Mouse (Mus musculus) c-Kit-negative CD71-positive TER-119-positive erythroid progenitor cells, embryonic 14.5 days (primary cell): ENCODE results near the gene Bicra.

ENCODE experiments used
- DNase-seq: peaks from one replicate; pipeline ENCODE4 v3.0.0-alpha.2; 2013; ENCODE audit warnings: low read depth, low spot score

Bicra gene

DNA sequence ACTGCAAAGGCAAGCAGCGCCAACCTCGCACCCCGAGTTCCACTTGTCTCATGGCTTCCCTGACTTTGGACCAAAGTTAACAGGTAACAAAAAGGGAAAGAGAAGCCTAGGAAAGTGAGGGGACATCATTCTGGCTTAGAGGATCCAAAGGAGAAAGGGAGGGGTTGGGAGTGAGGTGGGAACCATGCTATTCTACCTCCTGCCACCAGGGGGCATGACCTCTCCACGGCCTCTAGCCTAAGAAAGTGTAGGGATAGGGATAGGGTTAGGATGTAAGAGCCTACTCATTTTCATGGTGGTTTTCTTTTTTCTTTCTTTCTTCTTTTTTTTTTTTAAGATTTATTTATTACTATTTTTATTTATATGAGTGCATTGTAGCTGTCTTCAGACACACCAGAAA is 71.8 kb downstream of the Bicra start:
- DNase-seq: peak; percentile 45

DNA sequence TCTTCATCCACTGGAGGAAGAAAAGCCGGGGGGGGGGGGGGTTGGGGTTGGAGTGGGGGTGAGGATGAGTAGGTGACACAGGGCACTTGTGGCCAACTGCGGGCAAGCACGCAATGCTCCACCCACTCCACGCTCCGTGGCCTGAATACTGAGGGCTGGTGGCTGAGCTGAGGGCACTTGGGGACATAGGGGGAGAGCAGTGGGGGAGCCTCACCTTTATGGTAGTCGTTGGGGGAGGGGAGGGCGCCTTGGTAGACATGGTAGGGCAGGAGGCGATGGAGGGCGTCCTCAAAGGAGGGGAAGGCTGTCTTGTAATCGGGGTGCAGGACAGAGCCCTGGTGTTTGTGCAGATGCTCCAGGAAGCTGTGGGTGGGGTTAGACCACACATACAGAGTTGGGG is 72.3 kb downstream of the Bicra start:
- DNase-seq: no peak

DNA sequence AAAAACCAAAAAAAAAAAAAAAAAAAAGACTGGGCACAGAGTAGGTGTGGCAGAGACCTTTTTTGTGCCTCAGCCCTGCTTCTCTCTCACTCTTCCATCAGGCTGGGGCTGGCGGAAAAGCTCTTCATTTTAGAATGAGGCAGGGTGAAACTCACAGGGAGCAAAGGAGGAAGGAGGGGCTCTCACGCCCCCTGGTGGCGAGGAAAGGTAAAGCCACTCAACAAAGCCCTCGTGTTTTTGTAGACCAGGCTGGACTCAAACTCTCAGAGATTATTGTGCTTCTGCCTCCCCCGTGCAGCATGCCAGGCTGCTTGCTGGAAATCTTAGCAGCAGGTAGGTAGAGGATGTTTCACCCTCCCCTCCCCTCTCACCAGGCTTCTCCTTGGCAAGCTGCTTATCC is 73.0 kb downstream of the Bicra start:
- peak; percentile 56 for DNase-seq

DNA sequence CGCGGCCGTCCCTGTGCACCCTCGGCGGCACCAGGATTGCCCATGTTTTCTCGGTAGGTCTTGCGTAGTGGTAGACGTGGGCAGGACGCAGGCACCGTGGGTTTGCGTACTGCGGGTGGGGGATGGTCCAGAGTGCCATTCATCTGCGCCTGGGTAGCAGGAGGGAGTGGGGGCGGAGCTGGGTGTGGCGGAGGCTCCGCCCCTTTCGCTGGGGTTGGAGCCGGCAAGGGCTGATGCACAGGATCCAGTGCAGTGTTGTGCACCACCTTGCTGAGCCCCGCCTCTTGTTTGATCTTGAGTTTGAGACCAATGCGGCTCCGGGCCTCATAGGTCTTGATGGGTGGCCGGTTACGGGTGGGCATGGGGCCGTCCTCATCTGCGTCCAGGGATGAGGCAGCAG is 75.5 kb downstream of the Bicra start:
- DNase-seq: no peak

DNA sequence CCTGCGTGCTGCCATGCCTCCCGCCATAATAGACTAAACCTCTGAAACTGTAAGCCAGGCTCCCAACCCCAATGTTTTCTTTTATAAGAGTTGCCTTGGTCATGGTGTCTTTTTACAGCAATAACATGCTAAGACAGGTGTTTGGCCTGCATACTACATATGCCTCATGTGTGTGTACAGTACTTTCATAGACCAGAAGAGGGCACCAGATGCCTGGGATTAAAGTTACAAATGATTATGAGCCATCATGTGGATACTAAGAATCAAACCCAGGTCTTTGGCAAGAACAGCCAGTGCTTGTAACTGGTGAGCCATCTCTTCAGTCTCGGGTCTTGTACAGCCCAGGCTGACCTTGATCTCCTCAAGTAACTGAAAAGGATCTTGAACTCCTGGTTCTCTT is 78.0 kb downstream of the Bicra start:
- no peak for DNase-seq

DNA sequence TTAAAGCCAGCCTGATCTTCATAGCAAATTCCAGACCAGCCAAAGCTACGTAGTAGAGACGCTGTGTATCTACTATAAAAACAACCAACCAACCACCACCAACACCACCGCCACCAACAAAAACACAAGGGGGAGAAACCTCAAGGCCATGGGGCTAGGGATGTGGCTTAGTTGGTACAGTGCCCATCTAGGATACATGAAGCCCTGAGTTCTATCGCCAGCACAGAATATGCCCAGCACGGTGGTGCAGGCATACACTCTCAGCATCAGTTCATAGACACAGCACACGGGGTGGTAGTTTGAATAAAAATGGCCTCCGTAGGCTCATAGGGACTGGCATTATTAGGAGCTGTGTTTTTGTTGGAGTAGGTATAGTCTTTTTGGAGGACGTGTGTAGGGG is 79.4 kb downstream of the Bicra start:
- no peak for DNase-seq

DNA sequence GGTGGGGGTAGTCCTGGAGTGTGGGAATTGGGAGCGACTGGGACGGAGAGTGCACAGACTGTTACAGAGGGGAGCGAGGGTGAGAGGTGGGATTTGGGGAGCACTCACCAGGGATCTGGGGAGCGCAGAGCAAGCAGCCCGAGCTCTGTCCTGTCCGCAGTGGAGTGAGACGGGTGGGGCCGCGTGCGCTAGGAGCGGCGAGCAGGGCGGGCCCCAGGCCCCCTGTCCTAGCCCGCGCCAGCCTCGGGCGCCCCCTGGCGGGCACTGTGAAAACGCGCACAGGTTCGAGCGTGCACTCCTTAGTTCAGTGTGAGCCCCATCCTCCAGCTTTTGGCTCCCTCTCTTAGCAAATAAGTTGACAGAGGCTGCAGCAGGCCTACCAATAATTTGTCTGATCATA is 80.4 kb downstream of the Bicra start, which contains the start of gene Ehd2:
Gene Ehd2 (minus strand): TSS at position 256 of the 400 bp plus-strand sequence.
- peak; percentile 52 for DNase-seq

DNA sequence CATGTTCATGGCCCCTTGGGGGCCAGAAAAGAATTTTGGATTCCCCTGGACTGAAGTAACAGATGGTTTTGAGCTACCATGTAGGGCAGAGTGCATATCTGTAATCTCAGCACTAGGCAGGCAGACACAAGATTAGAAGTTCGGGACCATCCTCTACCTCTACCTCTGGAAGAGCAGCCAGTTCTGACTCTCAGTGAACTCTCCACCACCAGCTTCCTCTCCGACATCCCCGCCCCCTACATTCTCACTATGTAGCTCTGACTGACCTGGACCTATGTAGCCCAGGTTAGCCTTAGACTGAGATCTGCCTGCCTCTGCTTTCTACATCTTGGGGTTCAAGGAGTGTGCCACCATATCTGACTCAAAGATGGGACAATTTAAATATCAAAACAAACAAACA is 81.2 kb downstream of the Bicra start:
- no peak for DNase-seq

DNA sequence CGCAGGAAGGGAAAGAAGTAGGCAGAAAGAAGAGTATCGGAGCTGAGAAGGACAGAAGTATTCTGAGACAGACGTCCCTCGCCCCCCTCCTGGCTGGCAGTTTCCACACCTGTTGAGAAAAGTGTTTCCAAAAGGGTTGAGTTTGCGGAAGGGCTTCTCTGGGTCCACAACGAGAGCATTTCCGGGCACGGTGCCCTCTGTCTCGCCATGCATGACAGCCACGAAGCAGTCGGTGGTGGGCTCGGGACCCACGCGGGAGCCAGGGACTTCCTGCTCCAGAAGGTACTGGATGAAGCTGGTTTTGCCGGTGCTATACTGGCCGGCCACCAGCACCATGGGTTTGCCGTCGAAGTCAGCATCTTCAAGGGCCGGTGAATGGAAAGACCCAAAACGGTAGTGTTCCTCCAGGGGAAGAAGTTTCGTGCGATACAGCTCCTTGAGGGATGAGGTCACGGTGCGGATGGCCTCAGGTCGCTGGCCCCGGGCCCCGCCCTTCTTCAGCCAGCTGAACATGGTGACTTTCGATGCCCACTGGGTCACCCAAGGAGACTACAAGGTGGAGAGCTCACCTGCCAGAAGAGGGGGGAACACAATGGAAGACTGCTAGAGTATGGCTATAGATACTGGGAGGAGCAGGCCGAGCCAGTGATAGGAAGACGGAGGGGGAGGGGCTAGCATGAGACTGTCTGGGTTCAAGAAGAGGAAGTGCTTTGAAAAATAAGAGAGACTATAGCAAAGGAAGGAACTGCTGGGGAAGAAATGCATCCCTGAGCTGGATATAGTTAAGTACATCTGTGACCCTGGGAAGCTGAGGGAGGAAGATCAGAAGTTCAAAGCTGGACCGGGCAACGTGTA is 83.7 kb downstream of the Bicra start:
- no peak for DNase-seq

DNA sequence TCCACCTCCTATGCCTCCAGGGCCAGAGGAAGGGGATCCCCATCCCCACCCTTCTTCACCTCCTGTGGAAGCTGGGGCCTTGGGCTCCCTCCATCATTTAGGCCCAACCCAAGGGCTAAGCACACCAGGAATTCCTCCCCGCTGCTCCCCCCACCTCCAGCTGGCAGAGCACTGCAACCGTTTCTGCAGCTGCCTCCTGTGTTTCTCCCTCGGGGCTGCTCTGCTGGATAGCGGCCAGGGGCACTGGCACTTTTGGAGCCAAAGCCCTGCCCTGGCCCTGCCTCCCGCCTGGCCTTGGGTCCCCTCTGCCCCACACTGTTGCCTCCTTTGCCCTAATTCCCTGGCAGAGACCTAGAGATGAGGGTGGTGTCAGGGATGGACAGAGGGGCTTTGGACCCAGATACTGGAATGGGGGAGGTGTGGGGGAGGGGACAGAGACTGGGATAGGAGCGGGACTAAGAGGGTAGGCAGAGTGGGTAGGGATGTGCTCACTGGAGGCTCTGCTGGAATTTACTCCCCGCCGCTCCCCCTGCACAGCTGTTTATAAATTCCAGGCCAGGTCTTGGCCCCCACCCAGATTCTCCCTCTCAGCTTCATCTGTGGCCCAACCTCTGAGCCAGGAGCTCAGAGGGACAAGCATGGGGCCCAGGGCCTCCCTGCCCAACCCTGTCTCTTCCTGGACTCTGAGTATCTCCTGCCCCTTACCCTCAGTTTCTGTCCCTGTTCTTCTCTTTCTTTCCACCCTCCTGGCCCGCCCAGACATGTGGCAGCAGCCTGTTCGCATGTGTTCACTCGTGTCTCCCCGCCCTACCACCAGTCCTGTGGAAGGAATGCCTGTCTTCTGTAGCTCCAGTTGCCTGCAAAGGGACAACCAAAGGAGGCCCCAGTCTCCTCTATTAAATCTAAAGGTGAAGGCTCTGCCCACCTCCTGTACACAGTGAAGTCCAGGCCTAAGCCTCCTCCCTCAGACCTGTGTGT is 85.1 kb downstream of the Bicra start:
- DNase-seq: no peak

DNA sequence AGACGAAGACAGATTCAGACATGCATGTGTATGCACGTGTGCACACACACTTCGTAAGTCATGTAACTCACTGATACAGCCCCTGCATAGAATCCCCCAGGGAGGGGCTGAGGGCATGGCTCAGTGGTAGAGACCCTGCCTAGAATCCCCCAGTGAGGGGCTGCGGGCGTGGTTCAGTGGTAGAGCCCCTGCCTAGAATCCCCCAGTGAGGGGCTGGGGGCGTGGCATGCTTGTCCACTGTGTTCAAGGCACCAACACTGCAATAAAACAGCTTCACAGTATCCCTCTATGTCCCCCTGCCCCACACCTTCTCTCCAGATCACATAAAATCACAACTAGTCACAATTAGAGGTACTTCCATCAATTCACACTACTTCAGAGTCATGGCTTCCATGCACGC is 85.9 kb downstream of the Bicra start:
- DNase-seq: no peak

DNA sequence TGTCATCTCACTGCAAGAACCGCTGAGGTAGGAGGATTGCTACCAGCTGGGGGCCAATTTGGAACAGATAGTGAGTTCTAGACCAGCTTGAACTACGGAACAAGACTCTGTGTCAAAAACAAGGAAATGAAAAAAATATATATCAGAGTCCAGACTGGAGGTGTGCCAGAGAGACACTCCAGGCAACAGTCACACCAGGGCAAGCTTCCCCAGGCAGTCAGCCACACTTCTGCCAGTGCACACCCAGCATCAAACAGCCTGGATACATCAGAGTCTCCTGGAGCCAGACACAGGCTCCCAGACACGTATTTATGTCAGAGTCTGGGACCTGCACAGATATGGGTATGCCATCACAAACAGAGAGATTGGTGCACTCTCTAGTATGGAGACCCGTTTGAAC is 86.5 kb downstream of the Bicra start:
- no peak for DNase-seq

DNA sequence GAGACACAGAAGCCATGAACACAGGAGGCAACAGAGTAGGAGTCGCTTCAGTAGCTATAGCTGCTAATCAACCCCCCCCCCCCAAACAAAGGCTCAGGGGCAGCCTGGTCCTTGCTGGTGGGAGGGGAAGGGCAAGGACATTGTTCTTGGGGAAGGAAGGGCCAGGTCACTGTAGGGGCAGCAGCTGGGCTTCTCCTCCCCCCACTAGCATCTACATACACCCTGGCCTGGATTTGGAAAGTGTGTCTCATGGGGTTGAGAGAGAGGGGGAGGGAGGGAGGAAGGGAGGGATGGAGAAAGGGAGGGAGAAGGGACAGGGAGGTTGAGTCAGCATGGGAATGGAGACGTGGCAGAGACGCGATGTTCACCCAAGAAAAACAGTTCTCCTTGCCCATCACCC is 87.0 kb downstream of the Bicra start:
- DNase-seq: no peak

DNA sequence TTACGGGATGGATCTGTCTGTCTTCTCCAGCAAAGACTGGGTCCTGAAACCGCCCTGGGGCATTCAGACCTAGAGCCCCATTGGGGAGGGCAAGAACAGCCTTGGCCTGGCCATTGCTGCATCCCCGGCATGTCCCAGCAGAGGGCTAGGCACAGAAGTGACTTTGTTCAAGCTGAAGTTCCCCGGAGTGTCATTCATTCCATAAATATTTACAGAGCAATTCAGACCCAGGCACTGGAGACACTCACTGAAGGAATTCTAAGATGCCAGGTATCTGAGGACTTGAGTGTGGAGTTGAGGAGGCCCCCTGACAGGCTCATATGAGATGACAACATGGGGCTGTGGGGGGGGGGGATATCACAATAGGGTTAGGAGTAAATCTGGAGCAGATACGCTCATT is 91.6 kb downstream of the Bicra start:
- no peak for DNase-seq

DNA sequence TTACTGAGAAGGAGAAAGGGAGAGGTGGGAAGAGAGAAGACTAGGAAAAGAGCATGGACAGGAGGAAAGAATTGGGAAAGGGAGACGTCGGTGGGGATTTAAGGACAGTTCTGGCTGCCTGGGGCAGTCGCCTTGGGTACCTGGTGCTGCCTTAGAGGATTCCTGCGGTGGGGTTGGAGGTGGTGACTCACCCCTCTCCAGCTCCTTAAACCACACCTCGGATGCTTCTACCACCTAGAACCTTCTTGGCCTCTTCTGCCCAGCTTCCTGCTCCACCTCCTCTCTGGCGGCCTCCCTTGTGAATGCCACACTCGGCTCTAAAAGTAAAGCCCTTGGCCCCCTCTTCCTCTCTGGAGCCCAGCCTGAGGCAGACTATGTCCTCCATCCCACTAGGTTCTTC is 92.2 kb downstream of the Bicra start:
- DNase-seq: no peak

DNA sequence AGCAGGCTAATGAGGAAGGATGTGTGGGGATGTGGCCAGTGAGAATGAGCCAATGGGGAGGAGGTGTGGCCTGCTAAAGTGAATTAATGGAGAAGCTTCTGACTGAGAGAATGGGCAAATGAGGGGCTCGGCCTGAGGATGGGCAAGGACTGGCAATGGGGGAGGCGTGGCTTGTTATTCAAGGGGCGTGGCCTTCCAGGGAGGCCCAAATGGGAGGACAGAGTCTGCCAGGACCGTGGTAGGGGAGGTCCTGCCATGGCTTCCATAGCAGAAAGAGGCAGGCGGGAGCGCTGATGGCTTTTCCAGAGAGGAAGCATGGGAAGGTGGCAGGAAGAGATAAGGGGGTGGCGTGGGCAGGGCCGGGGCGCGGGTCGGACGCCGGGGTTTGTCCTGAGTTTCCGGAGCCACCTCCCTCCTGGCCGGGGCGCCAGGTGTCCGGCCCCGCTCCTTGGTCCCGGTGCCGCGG is 92.7 kb downstream of the Bicra start:
- DNase-seq: peak; percentile 54

DNA sequence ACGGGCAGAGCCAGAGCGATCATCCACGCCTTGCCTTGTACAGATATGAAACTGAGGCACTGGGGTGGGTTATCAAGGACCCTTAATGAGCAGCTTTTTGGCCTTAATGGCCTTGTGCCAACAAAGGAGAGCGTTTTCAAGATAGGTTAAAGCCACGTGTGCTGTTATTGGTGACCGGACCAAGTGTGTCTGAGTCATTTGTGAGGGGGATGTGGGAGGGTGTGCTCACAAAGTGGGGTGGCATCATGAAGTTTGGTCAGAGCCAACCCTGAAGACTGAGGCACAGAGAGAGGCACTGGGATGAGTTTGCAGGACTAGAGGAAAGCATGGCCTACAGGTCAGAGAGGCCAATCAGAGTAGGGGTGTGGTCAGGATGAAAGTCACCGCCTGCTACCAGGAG is 93.3 kb downstream of the Bicra start:
- DNase-seq: no peak

DNA sequence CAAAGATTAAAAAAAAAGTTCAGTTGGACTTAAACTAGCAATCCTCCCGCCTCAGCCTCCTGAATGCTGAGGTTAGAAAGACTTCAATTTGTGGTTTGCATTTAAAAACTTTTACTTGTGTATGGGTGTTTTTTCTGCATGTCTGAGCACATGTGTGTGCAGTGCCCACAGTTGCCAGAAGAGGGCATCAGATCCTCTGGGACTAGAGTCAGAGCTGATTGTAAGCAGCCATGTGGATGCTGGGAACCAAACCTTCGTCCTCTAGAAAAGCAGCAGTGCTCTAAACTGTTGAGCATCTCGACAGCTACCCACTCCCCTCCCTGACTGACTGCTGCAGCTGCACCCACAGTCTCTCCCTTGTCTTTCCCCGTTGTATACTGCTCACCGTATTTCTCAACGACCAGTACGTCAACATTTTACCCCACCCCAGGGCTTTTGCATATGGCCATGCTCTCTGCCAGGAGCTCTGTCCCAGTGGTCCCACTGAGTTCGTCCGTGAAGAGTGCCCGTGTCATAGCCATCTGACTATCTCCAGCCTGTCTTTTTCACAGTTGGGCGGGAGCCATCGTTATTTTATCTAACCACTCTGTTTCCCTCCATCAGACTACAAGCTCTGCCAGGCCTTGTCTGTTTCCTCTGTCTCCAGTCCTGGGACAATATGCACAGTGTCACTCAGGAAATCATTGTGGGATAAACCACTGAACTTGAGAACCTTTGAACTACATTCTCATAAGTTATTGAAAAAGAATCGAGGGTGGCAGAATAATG is 94.2 kb downstream of the Bicra start:
- DNase-seq: no peak

DNA sequence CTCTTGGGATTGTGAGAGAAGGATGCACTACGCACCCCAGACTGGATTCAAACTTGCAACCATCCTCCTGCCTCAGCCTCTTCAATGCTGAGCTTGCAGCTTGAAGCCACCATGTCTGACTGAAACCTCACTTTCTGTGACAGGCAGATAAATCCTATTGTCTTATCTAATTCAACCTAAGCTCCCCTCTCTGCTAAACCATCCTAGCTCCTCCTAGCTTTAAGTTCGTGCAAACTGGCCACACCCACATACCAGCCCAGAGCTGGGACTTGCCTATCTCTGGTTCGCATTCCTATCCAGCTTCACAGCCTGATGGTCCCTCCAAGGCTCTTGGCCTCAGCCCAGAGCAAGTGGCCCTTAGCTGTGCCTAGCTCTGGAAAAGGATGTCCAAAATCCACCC is 95.3 kb downstream of the Bicra start:
- peak; percentile 53 for DNase-seq

DNA sequence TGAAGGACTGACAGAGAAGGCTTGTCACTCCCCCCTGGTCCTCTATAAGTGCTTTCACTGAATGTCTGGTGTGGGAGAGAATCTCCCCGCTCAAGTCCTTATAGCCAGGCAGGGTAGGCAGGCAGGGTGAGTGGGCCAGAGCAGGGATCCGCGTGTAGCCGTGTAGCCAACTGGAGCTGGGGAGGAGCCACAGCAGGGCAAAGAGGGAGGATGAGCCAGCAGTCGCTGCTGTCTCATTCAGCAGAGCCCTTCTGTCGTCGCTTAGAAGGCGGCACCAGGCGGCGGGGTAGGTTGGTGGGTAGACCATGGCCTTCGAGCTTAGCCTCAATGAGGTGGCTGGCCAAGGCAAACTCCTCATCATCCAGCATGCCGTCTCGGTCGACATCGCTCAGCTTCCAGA is 97.7 kb downstream of the Bicra start:
- no peak for DNase-seq

DNA sequence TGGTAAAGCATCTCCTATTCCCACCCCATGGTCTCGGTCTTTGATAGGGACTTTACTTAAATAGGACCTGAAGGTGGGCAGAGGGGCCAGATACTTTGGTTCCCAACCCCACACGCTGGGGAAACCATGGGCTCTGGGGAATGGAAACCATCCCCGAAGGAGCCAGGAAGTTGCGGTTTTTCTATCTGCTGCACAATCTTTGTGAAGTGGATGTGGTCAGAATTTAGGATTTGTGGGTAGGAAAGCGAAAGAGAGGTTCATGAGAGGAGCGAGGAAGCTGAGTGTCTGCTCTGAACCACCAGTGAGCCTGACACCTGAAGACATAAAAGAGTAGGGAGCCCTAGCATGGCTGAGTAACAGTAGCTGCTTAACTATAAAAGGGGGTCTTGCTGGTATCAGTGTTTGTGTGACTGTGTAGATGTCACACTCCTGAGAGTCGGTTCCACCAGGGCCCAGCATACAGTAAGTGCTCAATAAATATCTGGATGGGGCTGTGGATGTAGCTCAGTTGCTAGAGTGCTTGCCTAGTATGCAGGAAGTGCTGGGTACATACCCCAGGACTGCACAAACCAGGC is 98.4 kb downstream of the Bicra start:
- no peak for DNase-seq
